Mouse (Mus musculus) embryonic fibroblast, embryonic 13.5 days (primary cell): ENCODE data around the gene Hist2h2be.

Experiments
- CTCF ChIP-seq: IDR thresholded peaks from 2 replicates; pipeline ENCODE4 v1.5.1; 2011; ENCODE audit warnings: mild to moderate bottlenecking, control low read depth, low read length, moderate library complexity, borderline replicate concordance; ENCODE audit not compliant: insufficient read depth
- POLR2A ChIP-seq: IDR thresholded peaks from 2 replicates; pipeline ENCODE4 v1.6.1; 2011; ENCODE audit warnings: low read depth, mild to moderate bottlenecking, control low read depth, low read length, moderate library complexity

GRCm38 (mm10) chr3:96230910-96231757 lies 10.2 kb downstream of the Hist2h2be start:
- TF ChIP-seq CTCF (no peak), POLR2A (no peak)
